Mouse (Mus musculus) E14TG2a.4 (cell line): ENCODE results near the gene Sumf1.

Source experiments
- H3K27me3 ChIP-seq: 2 replicates; pipeline ENCODE4 v1.6.1; 2014; ENCODE audit warnings: low read length, control low read depth; ENCODE audit not compliant: insufficient read depth
- H3K36me3 ChIP-seq: 2 replicates; pipeline ENCODE4 v1.6.1; 2014; ENCODE audit warnings: low read length, control low read depth; ENCODE audit not compliant: insufficient read depth
- H3K4me1 ChIP-seq: replicated peaks from 2 replicates; pipeline ENCODE4 v1.6.1; 2014; ENCODE audit warnings: low read depth, low read length, control low read depth
- H3K4me3 ChIP-seq: replicated peaks from 2 replicates; pipeline ENCODE4 v1.5.1; 2014; ENCODE audit warnings: mild to moderate bottlenecking, low read length
- H3K9me3 ChIP-seq: 2 replicates; pipeline ENCODE4 v1.6.1; 2014; ENCODE audit warnings: low read length, control low read depth
- CTCF ChIP-seq: conservative IDR thresholded peaks from 2 replicates; pipeline ENCODE4 v1.5.1; 2014; ENCODE audit warnings: low read length
- NANOG ChIP-seq: IDR thresholded peaks from 2 replicates; pipeline ENCODE4 v1.6.1; 2014; ENCODE audit warnings: borderline replicate concordance, low read length, mixed read lengths
- POU5F1 ChIP-seq: IDR thresholded peaks from 2 replicates; pipeline ENCODE4 v1.6.1; 2014; ENCODE audit warnings: low read length, borderline replicate concordance

Gene Sumf1

GRCm38 (mm10) chr6:108101936-108102830, 83.2 kb downstream of the Sumf1 start:
- peaks cover 29% of the 10 kb centered on the region for H3K4me1 ChIP-seq
- no peaks in the 10 kb centered on the region for H3K27me3 ChIP-seq
- H3K9me3 ChIP-seq = no peaks in the 10 kb centered on the region
- TF ChIP-seq NANOG (no peak), CTCF (no peak), POU5F1 (no peak)
- no peak overlapping the region for H3K4me3 ChIP-seq
- peaks cover 4% of the 10 kb centered on the region; the same call in 1 of the 2 replicates for H3K36me3 ChIP-seq

GRCm38 (mm10) chr6:108098846-108099217, 86.5 kb downstream of the Sumf1 start:
- no peaks in the 10 kb centered on the region for H3K36me3 ChIP-seq
- H3K27me3 ChIP-seq = no peaks in the 10 kb centered on the region
- no peak for TF ChIP-seq CTCF

GRCm38 (mm10) chr6:108098171-108098845, 87.1 kb downstream of the Sumf1 start:
- H3K4me3 ChIP-seq = no peak overlapping the region
- TF ChIP-seq POU5F1 = no peak
- no peak for TF ChIP-seq NANOG
- TF ChIP-seq CTCF = peak; percentile 68
- H3K36me3 ChIP-seq = no peaks in the 10 kb centered on the region
- H3K4me1 ChIP-seq = peaks cover 8% of the 10 kb centered on the region
- H3K9me3 ChIP-seq = no peaks in the 10 kb centered on the region
- no peaks in the 10 kb centered on the region for H3K27me3 ChIP-seq

More at GRCm38 (mm10) chr6:108098846-108099217, 86.5 kb downstream of the Sumf1 start:
- Histone ChIP-seq H3K9me3 (no peaks in the 10 kb centered on the region), H3K4me1 (peaks cover 13% of the 10 kb centered on the region), H3K4me3 (no peak overlapping the region)

GRCm38 (mm10) chr6:108095445-108095844, 89.9 kb downstream of the Sumf1 start:
- Histone ChIP-seq H3K9me3 (no peaks in the 10 kb centered on the region), H3K27me3 (no peaks in the 10 kb centered on the region), H3K4me1 (peaks cover 4% of the 10 kb centered on the region), H3K4me3 (no peak overlapping the region), H3K36me3 (no peaks in the 10 kb centered on the region)
- TF ChIP-seq CTCF (no peak), POU5F1 (no peak)

GRCm38 (mm10) chr6:108093449-108093848, 91.9 kb downstream of the Sumf1 start:
- Histone ChIP-seq H3K27me3 (no peaks in the 10 kb centered on the region), H3K9me3 (no peaks in the 10 kb centered on the region), H3K36me3 (no peaks in the 10 kb centered on the region), H3K4me1 (no peaks in the 10 kb centered on the region), H3K4me3 (no peak overlapping the region)
- TF ChIP-seq POU5F1 (no peak), CTCF (no peak), NANOG (no peak)

- H3K4me1 ChIP-seq = no peaks in the 10 kb centered on the region
- no peak overlapping the region for H3K4me3 ChIP-seq
- H3K36me3 ChIP-seq = no peaks in the 10 kb centered on the region
- H3K9me3 ChIP-seq = no peaks in the 10 kb centered on the region
- H3K27me3 ChIP-seq = no peaks in the 10 kb centered on the region
- TF ChIP-seq NANOG (no peak), CTCF (no peak), POU5F1 (no peak)
Measured at GRCm38 (mm10) chr6:108092646-108093045, 92.7 kb downstream of the Sumf1 start.

- no peaks in the 10 kb centered on the region for H3K27me3 ChIP-seq
- no peak for TF ChIP-seq NANOG
- TF ChIP-seq POU5F1 = no peak
- no peak for TF ChIP-seq CTCF
- no peaks in the 10 kb centered on the region for H3K36me3 ChIP-seq
Measured at GRCm38 (mm10) chr6:108091296-108091695, 94.1 kb downstream of the Sumf1 start.

GRCm38 (mm10) chr6:108075857-108076256, 109.5 kb downstream of the Sumf1 start:
- Histone ChIP-seq H3K27me3 (no peaks in the 10 kb centered on the region), H3K4me1 (peaks cover 11% of the 10 kb centered on the region), H3K9me3 (peaks cover 4% of the 10 kb centered on the region; the same call in 1 of the 2 replicates), H3K4me3 (no peak overlapping the region), H3K36me3 (peaks cover 26% of the 10 kb centered on the region)
- TF ChIP-seq NANOG = no peak
- no peak for TF ChIP-seq POU5F1
- TF ChIP-seq CTCF = no peak

More at GRCm38 (mm10) chr6:108091296-108091695, 94.1 kb downstream of the Sumf1 start:
- Histone ChIP-seq H3K4me1 (no peaks in the 10 kb centered on the region), H3K9me3 (no peaks in the 10 kb centered on the region), H3K4me3 (no peak overlapping the region)
